Mouse (Mus musculus) CH12.LX (cell line): Measurements from ENCODE around the gene Nfx1.

ENCODE experiments used
- CTCF ChIP-seq, 2 experiments: IDR thresholded peaks in 1 of 2; conservative IDR thresholded peaks in 1 of 2; 2 replicates each; pipeline ENCODE4 v1.5.1; 2011 to 2012; ENCODE audit warnings: low read depth in 2 of 2, low read length in 2 of 2, improper control_type of control experiment in 1 of 2, inconsistent platforms in 1 of 2, mild to moderate bottlenecking in 1 of 2, moderate library complexity in 1 of 2
- E2F4 ChIP-seq: IDR thresholded peaks from 2 replicates; pipeline ENCODE4 v1.6.1; 2011; ENCODE audit warnings: low read depth, low read length, improper control_type of control experiment; ENCODE audit not compliant: insufficient replicate concordance
- EP300 ChIP-seq: IDR thresholded peaks from 2 replicates; pipeline ENCODE4 v1.6.1; 2011; ENCODE audit warnings: low read length, improper control_type of control experiment
- KAT2A ChIP-seq: IDR thresholded peaks from 2 replicates; pipeline ENCODE4 v1.6.1; 2012; ENCODE audit warnings: low read length, improper control_type of control experiment, inconsistent platforms; ENCODE audit not compliant: insufficient replicate concordance
- MAX ChIP-seq: IDR thresholded peaks from 2 replicates; pipeline ENCODE4 v1.6.1; 2011; ENCODE audit warnings: low read length, improper control_type of control experiment
- MAZ ChIP-seq: IDR thresholded peaks from 2 replicates; pipeline ENCODE4 v1.6.1; 2012; ENCODE audit warnings: low read depth, mild to moderate bottlenecking, inconsistent platforms, low read length, improper control_type of control experiment, moderate library complexity
- MYC ChIP-seq: IDR thresholded peaks from 2 replicates; pipeline ENCODE4 v1.6.1; 2011; ENCODE audit warnings: low read depth, mild to moderate bottlenecking, improper control_type of control experiment, low read length
- POLR2A ChIP-seq: IDR thresholded peaks from 2 replicates; pipeline ENCODE4 v1.6.1; 2011; ENCODE audit warnings: low read depth, mild to moderate bottlenecking, improper control_type of control experiment, low read length
- POLR2AphosphoS2 ChIP-seq: IDR thresholded peaks from 2 replicates; pipeline ENCODE4 v1.6.1; 2011; ENCODE audit warnings: low read depth, low read length, improper control_type of control experiment
- RCOR1 ChIP-seq: conservative IDR thresholded peaks from 2 replicates; pipeline ENCODE4 v1.6.1; 2012; ENCODE audit warnings: low read depth, mild to moderate bottlenecking, inconsistent platforms, low read length, improper control_type of control experiment
- TCF12 ChIP-seq: IDR thresholded peaks from 2 replicates; pipeline ENCODE4 v1.6.1; 2014; ENCODE audit warnings: low read depth, mild to moderate bottlenecking, inconsistent platforms, low read length, improper control_type of control experiment
- ZKSCAN1 ChIP-seq: IDR thresholded peaks from 2 replicates; pipeline ENCODE4 v1.6.1; 2012; ENCODE audit warnings: low read depth, inconsistent platforms, low read length, improper control_type of control experiment, borderline replicate concordance

DNA sequence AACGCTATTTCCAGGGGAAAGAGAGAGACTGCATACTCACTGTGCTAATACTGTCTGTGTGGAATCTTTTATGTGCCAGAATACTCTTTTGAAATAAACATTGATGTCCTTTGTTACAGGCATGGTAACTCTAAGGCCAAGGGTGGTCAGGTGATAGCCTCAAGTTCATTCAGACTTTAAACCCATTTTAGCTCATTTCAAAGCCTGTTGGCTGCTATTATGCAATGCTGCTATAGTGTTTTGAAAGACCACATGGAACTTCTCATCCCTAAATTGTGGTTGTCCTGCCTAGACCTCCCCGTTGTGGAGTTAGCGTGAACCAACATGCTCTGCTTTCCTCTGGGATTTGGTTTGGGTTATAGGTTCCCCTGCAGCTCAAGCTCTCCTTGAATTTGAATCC is 5.0 kb downstream of the Nfx1 start:
- TF ChIP-seq E2F4 = no peak
- TF ChIP-seq CTCF (conservative IDR thresholded peaks at IDR 0.05 in 1 of 2, IDR thresholded peaks at IDR 0.05 in 1 of 2; ENCODE audit: low read depth in 2 of 2, low read length in 2 of 2) = no peak
- no peak for TF ChIP-seq MAX
- TF ChIP-seq POLR2AphosphoS2 = no peak
- TF ChIP-seq MAZ = no peak
- TF ChIP-seq MYC = no peak
- TF ChIP-seq TCF12 = no peak
- no peak for TF ChIP-seq RCOR1
- TF ChIP-seq EP300 = no peak
- TF ChIP-seq KAT2A = no peak
- TF ChIP-seq POLR2A = no peak
- TF ChIP-seq ZKSCAN1 = no peak
